Mouse (Mus musculus) liver, postnatal 0 days (tissue): Measurements from ENCODE around the gene Slc6a15.

Source experiments
- CTCF ChIP-seq: sonication (generic); IDR thresholded peaks from 2 replicates; pipeline ENCODE4 v1.5.1; 2016; ENCODE audit warnings: antibody characterized with exemption, low read depth
- EP300 ChIP-seq: IDR thresholded peaks from 2 replicates; pipeline ENCODE4 v1.6.1; 2016; ENCODE audit warnings: antibody characterized with exemption, low read depth, mild to moderate bottlenecking

- TF ChIP-seq EP300 (no peak), CTCF (no peak)
Observed at GRCm38 (mm10) chr10:103369081-103369420, 1.5 kb downstream of the Slc6a15 start.
